Mouse (Mus musculus) intestine, embryonic 16.5 days (tissue): ENCODE data around the gene Banp. TPM values are rescaled to one million over a fixed set of nuclear protein-coding genes. Genes with fewer than 3 reads are reported as not detected.

Source experiments
- ATAC-seq: fragments of 200-750 bp; cut with Nextera tagmentation; 2 replicates; pipeline ENCODE4 v1.8.0; 2017; ENCODE audit warnings: moderate TSS enrichment, moderate library complexity
- H3K27ac ChIP-seq: fragments of 300-500 bp; sonication (generic); 2 replicates; pipeline ENCODE4 v1.5.1; 2014; ENCODE audit warnings: mild to moderate bottlenecking, low read length
- H3K27me3 ChIP-seq: fragments of 300-500 bp; sonication (generic); replicated peaks from 2 replicates; pipeline ENCODE4 v1.6.1; 2014; ENCODE audit warnings: low read length, control low read depth, mixed read lengths; ENCODE audit not compliant: control insufficient read depth, insufficient read depth
- H3K36me3 ChIP-seq: fragments of 300-500 bp; sonication (generic); 2 replicates; pipeline ENCODE4 v1.6.1; 2014; ENCODE audit warnings: low read length, control low read depth; ENCODE audit not compliant: control insufficient read depth, insufficient read depth
- H3K4me1 ChIP-seq: fragments of 300-500 bp; sonication (generic); 2 replicates; pipeline ENCODE4 v1.6.1; 2014; ENCODE audit warnings: low read length, control low read depth, mixed read lengths; ENCODE audit not compliant: control insufficient read depth, insufficient read depth
- H3K4me2 ChIP-seq: fragments of 300-500 bp; sonication (generic); 2 replicates; pipeline ENCODE4 v1.6.1; 2014; ENCODE audit warnings: low read depth, low read length, control low read depth
- H3K4me3 ChIP-seq: fragments of 300-500 bp; sonication (generic); 2 replicates; pipeline ENCODE4 v1.5.1; 2014; ENCODE audit warnings: mild to moderate bottlenecking, low read length
- H3K9ac ChIP-seq: fragments of 300-500 bp; sonication (generic); 2 replicates; pipeline ENCODE4 v1.6.1; 2014; ENCODE audit warnings: low read depth, low read length
- H3K9me3 ChIP-seq: fragments of 300-500 bp; sonication (generic); 2 replicates; pipeline ENCODE4 v1.6.1; 2016; ENCODE audit warnings: low read length, control low read depth; ENCODE audit not compliant: control insufficient read depth
- WGBS: fragments of 180-500 bp; shearing (Covaris S2); extraction: QIAGEN DNeasy Blood & Tissue Kit; methylation state at CpG from one replicate; pipeline ENCODE4 v1.1.7; 2014; 5-methylcytosine and 5-hydroxymethylcytosine counted together
- polyA plus RNA-seq: library from polyadenylated mRNA; unstranded; fragments of >200 nt; fragmentation: Nextera tagmentation; extraction: Ambion mirVana; gene quantifications from 2 replicates; pipeline ENCODE4 v1.2.1, GENCODE M21; 2015

Banp gene
- polyA plus RNA-seq, 1 experiment from 2014 or later, result 36.6 TPM

- Histone ChIP-seq H3K27ac (no peak overlapping the region), H3K36me3 (no peaks in the 10 kb centered on the region), H3K27me3 (no peaks in the 10 kb centered on the region), H3K4me1 (peaks cover 4% of the 10 kb centered on the region; the same call in 1 of the 2 replicates), H3K9ac (no peak overlapping the region), H3K9me3 (no peaks in the 10 kb centered on the region), H3K4me3 (no peak overlapping the region), H3K4me2 (no peak overlapping the region)
- WGBS, result 28% methylated on average over 9 of the region's 9 CpGs
- no peak for ATAC-seq
Measured at GRCm38 (mm10) chr8:122032741-122033140, 83.2 kb downstream of the Banp start.

- no peak overlapping the region for H3K9ac ChIP-seq
- H3K4me1 ChIP-seq, result peaks cover 4% of the 10 kb centered on the region; the same call in 1 of the 2 replicates
- 63% methylated on average over 7 of the region's 7 CpGs for WGBS
- no peaks in the 10 kb centered on the region for H3K9me3 ChIP-seq
- H3K27ac ChIP-seq, result no peak overlapping the region
- ATAC-seq, result no peak
- H3K36me3 ChIP-seq, result no peaks in the 10 kb centered on the region
- H3K27me3 ChIP-seq, result no peaks in the 10 kb centered on the region; the same call in 1 of the 2 replicates
- no peak overlapping the region for H3K4me2 ChIP-seq
- H3K4me3 ChIP-seq, result no peak overlapping the region
Measured at GRCm38 (mm10) chr8:122035543-122035942, 86.0 kb downstream of the Banp start.

GRCm38 (mm10) chr8:122036325-122036724 is 86.8 kb downstream of the Banp start:
- H3K27ac ChIP-seq, result no peak overlapping the region
- no peak overlapping the region for H3K4me2 ChIP-seq
- no peak overlapping the region for H3K4me3 ChIP-seq
- no peaks in the 10 kb centered on the region for H3K36me3 ChIP-seq
- no peaks in the 10 kb centered on the region; the same call in 1 of the 2 replicates for H3K27me3 ChIP-seq
- ATAC-seq, result no peak
- WGBS, result 76% methylated on average over 6 of the region's 6 CpGs
- H3K9ac ChIP-seq, result no peak overlapping the region
- no peaks in the 10 kb centered on the region for H3K9me3 ChIP-seq
- H3K4me1 ChIP-seq, result peaks cover 4% of the 10 kb centered on the region; the same call in 1 of the 2 replicates

- ATAC-seq, result no peak
- 70% methylated on average over 7 of the region's 7 CpGs for WGBS
- Histone ChIP-seq H3K9ac (no peak overlapping the region), H3K9me3 (no peaks in the 10 kb centered on the region), H3K4me2 (no peak overlapping the region), H3K36me3 (no peaks in the 10 kb centered on the region), H3K4me3 (no peak overlapping the region), H3K27me3 (no peaks in the 10 kb centered on the region; the same call in 1 of the 2 replicates), H3K27ac (no peak overlapping the region), H3K4me1 (peaks cover 4% of the 10 kb centered on the region; the same call in 1 of the 2 replicates)
Measured at GRCm38 (mm10) chr8:122037279-122037678, 87.7 kb downstream of the Banp start.

GRCm38 (mm10) chr8:122038076-122038475 is 88.5 kb downstream of the Banp start:
- no peak for ATAC-seq
- WGBS, result 94% methylated on average over 6 of the region's 6 CpGs
- no peak overlapping the region for H3K4me3 ChIP-seq
- H3K27ac ChIP-seq, result no peak overlapping the region
- H3K9ac ChIP-seq, result no peak overlapping the region
- H3K36me3 ChIP-seq, result no peaks in the 10 kb centered on the region
- no peaks in the 10 kb centered on the region; the same call in 1 of the 2 replicates for H3K27me3 ChIP-seq
- H3K4me1 ChIP-seq, result peaks cover 4% of the 10 kb centered on the region; the same call in 1 of the 2 replicates
- H3K9me3 ChIP-seq, result no peaks in the 10 kb centered on the region
- no peak overlapping the region for H3K4me2 ChIP-seq

- Histone ChIP-seq H3K4me2 (no peak overlapping the region), H3K27me3 (no peaks in the 10 kb centered on the region; the same call in 1 of the 2 replicates), H3K4me3 (no peak overlapping the region), H3K9me3 (no peaks in the 10 kb centered on the region), H3K4me1 (peaks cover 4% of the 10 kb centered on the region; the same call in 1 of the 2 replicates), H3K27ac (no peak overlapping the region), H3K36me3 (no peaks in the 10 kb centered on the region), H3K9ac (no peak overlapping the region)
- no peak for ATAC-seq
- 73% methylated on average over 4 of the region's 4 CpGs for WGBS
Measured at GRCm38 (mm10) chr8:122039452-122039851, 89.9 kb downstream of the Banp start.

GRCm38 (mm10) chr8:122047206-122047870 is 97.8 kb downstream of the Banp start:
- Histone ChIP-seq H3K4me2 (no peak overlapping the region), H3K4me3 (no peak overlapping the region), H3K4me1 (0 out of 2 replicates have a peak, but pooled peaks cover 5% of the 10 kb centered on the region), H3K27me3 (no peaks in the 10 kb centered on the region), H3K9me3 (no peaks in the 10 kb centered on the region), H3K27ac (no peak overlapping the region), H3K9ac (no peak overlapping the region), H3K36me3 (no peaks in the 10 kb centered on the region)
- ATAC-seq, result no peak
- 65% methylated on average over 15 of the region's 15 CpGs for WGBS

GRCm38 (mm10) chr8:122049266-122049665 is 99.7 kb downstream of the Banp start:
- no peak overlapping the region for H3K4me3 ChIP-seq
- H3K36me3 ChIP-seq, result no peaks in the 10 kb centered on the region
- no peak overlapping the region for H3K9ac ChIP-seq
- no peaks in the 10 kb centered on the region for H3K27me3 ChIP-seq
- H3K4me1 ChIP-seq, result 0 out of 2 replicates have a peak, but pooled peaks cover 5% of the 10 kb centered on the region
- ATAC-seq, result no peak
- WGBS, result 94% methylated on average over 4 of the region's 4 CpGs
- H3K9me3 ChIP-seq, result no peaks in the 10 kb centered on the region
- no peak overlapping the region for H3K27ac ChIP-seq
- no peak overlapping the region for H3K4me2 ChIP-seq

- ATAC-seq, result no peak
- no peaks in the 10 kb centered on the region for H3K27me3 ChIP-seq
- H3K9ac ChIP-seq, result no peak overlapping the region
- no peaks in the 10 kb centered on the region for H3K9me3 ChIP-seq
- H3K36me3 ChIP-seq, result no peaks in the 10 kb centered on the region
- H3K4me1 ChIP-seq, result 0 out of 2 replicates have a peak, but pooled peaks cover 5% of the 10 kb centered on the region
- H3K27ac ChIP-seq, result no peak overlapping the region
- WGBS, result 69% methylated on average over 2 of the region's 2 CpGs
- H3K4me3 ChIP-seq, result no peak overlapping the region
- no peak overlapping the region for H3K4me2 ChIP-seq
Measured at GRCm38 (mm10) chr8:122049923-122050322, 100.4 kb downstream of the Banp start.
